Comparison of ENCODE assay signal across 9 mouse cellular contexts in the genomic region with DNA sequence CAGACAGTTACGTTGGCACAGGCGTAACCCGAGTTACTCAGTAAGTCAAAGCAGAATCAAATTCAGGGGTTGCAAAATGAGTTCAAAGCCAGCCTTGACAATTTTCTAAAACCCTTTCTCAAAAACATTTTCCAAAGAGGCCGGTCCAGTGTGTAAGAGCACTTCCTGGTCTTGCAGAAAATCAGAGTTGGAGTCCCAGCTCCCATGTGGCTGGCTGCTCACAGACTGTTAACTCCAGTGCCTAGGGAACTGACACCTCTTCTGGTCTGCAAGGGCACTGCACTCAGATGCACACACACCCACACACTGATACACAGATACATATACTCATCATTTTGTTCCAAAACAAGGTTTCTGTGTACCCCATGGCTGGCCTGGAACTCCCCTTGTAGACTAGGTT. TPM values are rescaled to one million over a fixed set of nuclear protein-coding genes. Genes with fewer than 3 reads are reported as not detected.
DNase-seq lines count a peak whose midpoint lies in the region; ATAC-seq lines count a peak whose summit lies in the region.
"Had no signal": no experiment of that assay in that cellular context is flagged by ENCODE, and none has a peak within 500 bp of the region (broad histone marks: within the 10 kb centered on the region; RNA-seq: fewer than 3 reads in every experiment).

No protein-coding gene starts in this region.

- H3K4me3 ChIP-seq in heart, embryonic 12.5 days = peak overlapping the region; percentile 87
- peak overlapping the region; percentile 94; the same call in 1 of the 2 replicates for H3K4me3 ChIP-seq in hindbrain, embryonic 11.5 days (ENCODE audit: low read depth, low read length)
- peak overlapping the region; percentile 94 for H3K4me3 ChIP-seq in midbrain, embryonic 12.5 days

- no peaks in the 10 kb centered on the region for H3K9me3 ChIP-seq in heart, embryonic 12.5 days (replicated peaks)
- H3K9me3 ChIP-seq in hindbrain, embryonic 11.5 days (ENCODE audit: control insufficient read depth, low read length) = no peaks in the 10 kb centered on the region
- H3K9me3 ChIP-seq in midbrain, embryonic 12.5 days = no peaks in the 10 kb centered on the region

- H3K36me3 ChIP-seq in heart, embryonic 12.5 days = peaks cover 60% of the 10 kb centered on the region
- H3K36me3 ChIP-seq in hindbrain, embryonic 11.5 days (ENCODE audit: control insufficient read depth, insufficient read depth, low read length) = no peaks in the 10 kb centered on the region
- H3K36me3 ChIP-seq in midbrain, embryonic 12.5 days = peaks cover 45% of the 10 kb centered on the region

- WGBS in heart, embryonic 12.5 days = 93% methylated on average over 4 of the region's 4 CpGs
- WGBS in hindbrain, embryonic 11.5 days = 92% methylated on average over 4 of the region's 4 CpGs
- 98% methylated on average over 4 of the region's 4 CpGs for WGBS in midbrain, embryonic 12.5 days

- no peaks in the 10 kb centered on the region for H3K27me3 ChIP-seq in heart, embryonic 12.5 days (replicated peaks)
- no peaks in the 10 kb centered on the region for H3K27me3 ChIP-seq in hindbrain, embryonic 11.5 days (ENCODE audit: control insufficient read depth, insufficient read depth, low read length)
- H3K27me3 ChIP-seq in midbrain, embryonic 12.5 days = no peaks in the 10 kb centered on the region

- peak overlapping the region; percentile 78 for H3K4me2 ChIP-seq in heart, embryonic 12.5 days
- H3K4me2 ChIP-seq in hindbrain, embryonic 11.5 days (replicated peaks; ENCODE audit: low read depth, low read length) = peak overlapping the region; percentile 63; the same call in 1 of the 2 replicates
- peak overlapping the region; percentile 67 for H3K4me2 ChIP-seq in midbrain, embryonic 12.5 days (replicated peaks)

- no peak for ATAC-seq in heart, embryonic 12.5 days (ENCODE audit: insufficient number of reproducible peaks, low FRiP score)
- ATAC-seq in hindbrain, embryonic 11.5 days (ENCODE audit: low FRiP score) = no peak
- no peak for ATAC-seq in midbrain, embryonic 12.5 days (ENCODE audit: low FRiP score, low read depth)

- peak overlapping the region; percentile 96 for H3K27ac ChIP-seq in heart, embryonic 12.5 days (ENCODE audit: poor library complexity, severe bottlenecking)
- peak overlapping the region; percentile 98; the same call in 1 of the 2 replicates for H3K27ac ChIP-seq in hindbrain, embryonic 11.5 days (ENCODE audit: low read depth, low read length)
- H3K27ac ChIP-seq in midbrain, embryonic 12.5 days (replicated peaks) = peak overlapping the region; percentile 96; the same call in 1 of the 2 replicates

- peaks cover 59% of the 10 kb centered on the region for H3K4me1 ChIP-seq in heart, embryonic 12.5 days (replicated peaks)
- H3K4me1 ChIP-seq in hindbrain, embryonic 11.5 days (replicated peaks; ENCODE audit: control insufficient read depth, insufficient read depth, low read length) = peaks cover 8% of the 10 kb centered on the region; the same call in 1 of the 2 replicates
- peaks cover 44% of the 10 kb centered on the region for H3K4me1 ChIP-seq in midbrain, embryonic 12.5 days

- peak overlapping the region; percentile 98; the same call in 1 of the 2 replicates for H3K9ac ChIP-seq in heart, embryonic 12.5 days
- peak overlapping the region; percentile 98 for H3K9ac ChIP-seq in hindbrain, embryonic 11.5 days (ENCODE audit: low read depth, low read length)
- peak overlapping the region; percentile 94 for H3K9ac ChIP-seq in midbrain, embryonic 12.5 days (replicated peaks)

- DNase-seq in heart, adult 9 months (ENCODE audit: low spot score in 2 of 2) = no peak
- peak; percentile 71 for DNase-seq in ES-CJ7 (ENCODE audit: low read depth, low spot score)
- DNase-seq in hindbrain, embryonic 11.5 days (ENCODE audit: low spot score) = no peak
- DNase-seq in frontal cortex, postnatal 25 days (ENCODE audit: low spot score in 2 of 2) = no peak
- DNase-seq in yolk sac, embryonic 10.5 days (ENCODE audit: low spot score) = no peak
- no peak for DNase-seq in cerebellum, postnatal 36 days
- DNase-seq: right cerebral cortex, adult 18-20 months had no signal

RNA-seq across cellular contexts. Expression of a gene that starts 0.9 kb away (rescaled TPM):
- polyA plus RNA-seq in heart, embryonic 12.5 days (2016; fragmentation: Nextera tagmentation; extraction: Ambion mirVana) = 106 and 107 TPM in 2 replicates
- polyA plus RNA-seq in hindbrain, embryonic 11.5 days (2014; fragmentation: Nextera tagmentation; extraction: Ambion mirVana) = 138 and 140 TPM in 2 replicates
- polyA plus RNA-seq in midbrain, embryonic 12.5 days (2016; fragmentation: Nextera tagmentation; extraction: Ambion mirVana) = 178 and 180 TPM in 2 replicates

RNA-seq across cellular contexts. Expression of a gene that starts 5.8 kb away (rescaled TPM):
- 46.3 and 47.0 TPM in 2 replicates for polyA plus RNA-seq in heart, embryonic 12.5 days (2016; fragmentation: Nextera tagmentation; extraction: Ambion mirVana)
- 27.4 and 28.6 TPM in 2 replicates for polyA plus RNA-seq in hindbrain, embryonic 11.5 days (2014; fragmentation: Nextera tagmentation; extraction: Ambion mirVana)
- polyA plus RNA-seq in midbrain, embryonic 12.5 days (2016; fragmentation: Nextera tagmentation; extraction: Ambion mirVana) = 34.9 and 43.3 TPM in 2 replicates

RNA-seq across cellular contexts. Expression of a gene that starts 13.9 kb away (rescaled TPM):
- 10.1 and 10.6 TPM in 2 replicates for polyA plus RNA-seq in heart, embryonic 12.5 days (2016; fragmentation: Nextera tagmentation; extraction: Ambion mirVana)
- 8.6 and 9.0 TPM in 2 replicates for polyA plus RNA-seq in hindbrain, embryonic 11.5 days (2014; fragmentation: Nextera tagmentation; extraction: Ambion mirVana)
- polyA plus RNA-seq in midbrain, embryonic 12.5 days (2016; fragmentation: Nextera tagmentation; extraction: Ambion mirVana) = 7.9 and 8.0 TPM in 2 replicates

RNA-seq across cellular contexts. Expression of a gene that starts 21.0 kb away (rescaled TPM):
- polyA plus RNA-seq in heart, embryonic 12.5 days (2016; fragmentation: Nextera tagmentation; extraction: Ambion mirVana) = 23.5 and 28.3 TPM in 2 replicates
- 6.2 and 8.1 TPM in 2 replicates for polyA plus RNA-seq in hindbrain, embryonic 11.5 days (2014; fragmentation: Nextera tagmentation; extraction: Ambion mirVana)
- polyA plus RNA-seq in midbrain, embryonic 12.5 days (2016; fragmentation: Nextera tagmentation; extraction: Ambion mirVana) = 5.0 and 5.3 TPM in 2 replicates

RNA-seq across cellular contexts. Expression of a gene that starts 25.0 kb away (rescaled TPM):
- polyA plus RNA-seq in heart, embryonic 12.5 days (2016; fragmentation: Nextera tagmentation; extraction: Ambion mirVana) = 9.4 and 10.2 TPM in 2 replicates
- polyA plus RNA-seq in hindbrain, embryonic 11.5 days (2014; fragmentation: Nextera tagmentation; extraction: Ambion mirVana) = 7.1 and 7.5 TPM in 2 replicates
- 22.7 and 22.9 TPM in 2 replicates for polyA plus RNA-seq in midbrain, embryonic 12.5 days (2016; fragmentation: Nextera tagmentation; extraction: Ambion mirVana)
